Mouse (Mus musculus): ENCODE results near the gene Cd247. TPM values are rescaled to one million over a fixed set of nuclear protein-coding genes. Genes with fewer than 3 reads are reported as not detected.

Cd247 gene
- polyA plus RNA-seq, 1 experiment from 2014 or later: 0.99 TPM

DNA sequence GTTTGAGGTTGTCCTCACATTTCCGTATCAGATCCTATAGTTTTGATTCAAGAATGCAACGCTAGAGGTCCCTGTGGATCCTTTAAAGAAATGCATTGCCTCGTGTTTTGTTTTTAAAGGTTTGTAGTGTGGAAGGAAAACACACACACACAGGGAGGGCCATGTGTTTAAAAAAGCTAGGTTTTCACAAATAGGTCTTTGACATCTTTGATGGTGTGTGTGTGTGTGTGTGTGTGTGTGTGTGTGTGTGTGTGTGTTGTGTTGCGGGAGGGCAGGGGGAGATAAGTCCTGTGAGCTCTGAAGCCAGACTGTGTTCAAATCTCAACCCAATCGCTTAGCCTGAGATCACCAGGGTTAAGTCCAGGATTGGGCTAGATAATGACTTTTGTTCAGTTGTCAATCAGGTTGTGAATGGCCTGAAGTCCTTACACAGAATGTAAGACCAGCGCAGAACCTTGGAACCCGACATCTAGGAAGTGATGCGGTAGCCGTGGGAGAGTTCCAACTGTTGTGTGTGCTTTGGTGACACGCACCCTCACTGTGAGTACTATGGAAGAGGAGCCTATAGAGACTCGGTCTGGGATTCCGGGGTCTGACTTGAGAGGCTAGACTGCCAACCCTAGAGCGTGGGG is 8.4 kb upstream of the Cd247 start:
- Histone ChIP-seq H3K9ac (no peak overlapping the region), H3K9me3 (replicated peaks) (no peaks in the 10 kb centered on the region), H3K27ac (replicated peaks) (no peak overlapping the region), H3K36me3 (no peaks in the 10 kb centered on the region), H3K4me3 (replicated peaks) (peak overlapping the region; percentile 37), H3K27me3 (peaks cover 49% of the 10 kb centered on the region), H3K4me1 (peaks cover 16% of the 10 kb centered on the region), H3K4me2 (replicated peaks) (peak overlapping the region; percentile 69)
- WGBS: 4% methylated on average over 13 of the region's 13 CpGs
- 0 out of 2 replicates have a peak, but pooled peaks have one; percentile 32 for ATAC-seq (ENCODE audit: insufficient number of reproducible peaks, low FRiP score, low TSS enrichment, low read depth)

DNA sequence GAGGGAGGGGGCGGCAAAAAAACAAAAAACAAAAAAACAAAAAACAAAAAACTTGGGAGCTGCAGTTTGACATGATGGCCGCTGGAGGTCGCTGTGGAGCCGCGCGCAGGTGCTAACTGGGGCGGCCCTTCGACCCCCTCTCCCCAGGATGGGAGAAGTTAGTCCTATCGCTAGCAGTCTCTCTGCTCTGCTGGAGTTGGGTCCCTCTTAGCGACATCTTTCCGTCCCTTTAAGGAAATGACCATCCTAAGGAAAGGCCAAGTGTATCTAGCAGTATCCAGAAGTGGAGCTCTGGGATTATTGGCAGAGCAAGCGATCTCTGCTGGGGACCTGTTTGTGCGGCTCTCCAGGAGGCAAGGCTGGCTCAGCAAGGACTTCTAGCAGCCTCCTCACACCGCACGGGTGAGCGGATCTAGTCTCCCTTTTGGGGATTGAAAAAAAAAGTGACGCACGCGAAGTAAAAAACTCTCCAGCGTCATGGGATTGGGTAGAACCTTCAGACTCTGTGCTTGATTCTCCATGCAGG is 7.8 kb upstream of the Cd247 start:
- H3K36me3 ChIP-seq: no peaks in the 10 kb centered on the region
- 5% methylated on average over 20 of the region's 20 CpGs for WGBS
- peaks cover 49% of the 10 kb centered on the region for H3K27me3 ChIP-seq
- H3K9ac ChIP-seq: no peak overlapping the region
- peak overlapping the region; percentile 69 for H3K4me2 ChIP-seq (replicated peaks)
- no peaks in the 10 kb centered on the region for H3K9me3 ChIP-seq (replicated peaks)
- peaks cover 13% of the 10 kb centered on the region for H3K4me1 ChIP-seq
- 0 out of 2 replicates have a peak, but pooled peaks have one; percentile 58 for ATAC-seq (ENCODE audit: insufficient number of reproducible peaks, low FRiP score, low TSS enrichment, low read depth)
- H3K4me3 ChIP-seq (replicated peaks): peak overlapping the region; percentile 37
- H3K27ac ChIP-seq (replicated peaks): no peak overlapping the region

GRCm38 (mm10) chr1:165781426-165781825 is 7.1 kb upstream of the Cd247 start:
- no peaks in the 10 kb centered on the region for H3K36me3 ChIP-seq
- peaks cover 10% of the 10 kb centered on the region for H3K4me1 ChIP-seq
- no peak overlapping the region for H3K4me3 ChIP-seq (replicated peaks)
- no peak for ATAC-seq (ENCODE audit: insufficient number of reproducible peaks, low FRiP score, low TSS enrichment, low read depth)
- H3K9ac ChIP-seq: no peak overlapping the region
- H3K27ac ChIP-seq (replicated peaks): no peak overlapping the region
- H3K27me3 ChIP-seq: peaks cover 45% of the 10 kb centered on the region
- no peaks in the 10 kb centered on the region for H3K9me3 ChIP-seq (replicated peaks)
- H3K4me2 ChIP-seq (replicated peaks): no peak overlapping the region
- 71% methylated on average over 9 of the region's 9 CpGs for WGBS

DNA sequence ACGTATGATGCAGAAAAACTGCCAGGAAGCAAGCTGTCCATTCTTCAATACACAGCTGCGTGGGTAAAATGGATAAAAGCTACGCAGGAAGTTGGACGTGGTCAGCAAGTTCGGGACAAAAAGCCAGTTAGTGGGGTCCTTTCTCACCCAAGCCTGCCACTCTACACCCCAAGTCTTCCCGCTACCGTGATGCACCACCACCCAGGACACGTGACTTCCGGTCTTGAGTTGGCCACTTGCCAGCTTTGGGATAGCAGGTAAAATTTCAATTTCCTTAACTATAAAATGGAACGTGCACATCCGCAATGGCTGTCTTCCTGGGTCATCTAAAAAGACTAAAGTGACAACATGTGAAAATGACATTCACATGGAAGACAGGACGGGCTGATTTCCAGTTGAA is 6.6 kb upstream of the Cd247 start:
- no peak for ATAC-seq (ENCODE audit: insufficient number of reproducible peaks, low FRiP score, low TSS enrichment, low read depth)
- Histone ChIP-seq H3K4me3 (replicated peaks) (no peak overlapping the region), H3K4me1 (peaks cover 12% of the 10 kb centered on the region), H3K9ac (no peak overlapping the region), H3K27ac (replicated peaks) (no peak overlapping the region), H3K27me3 (peaks cover 40% of the 10 kb centered on the region), H3K9me3 (replicated peaks) (no peaks in the 10 kb centered on the region), H3K4me2 (replicated peaks) (no peak overlapping the region), H3K36me3 (no peaks in the 10 kb centered on the region)
- WGBS: 78% methylated on average over 12 of the region's 12 CpGs

DNA sequence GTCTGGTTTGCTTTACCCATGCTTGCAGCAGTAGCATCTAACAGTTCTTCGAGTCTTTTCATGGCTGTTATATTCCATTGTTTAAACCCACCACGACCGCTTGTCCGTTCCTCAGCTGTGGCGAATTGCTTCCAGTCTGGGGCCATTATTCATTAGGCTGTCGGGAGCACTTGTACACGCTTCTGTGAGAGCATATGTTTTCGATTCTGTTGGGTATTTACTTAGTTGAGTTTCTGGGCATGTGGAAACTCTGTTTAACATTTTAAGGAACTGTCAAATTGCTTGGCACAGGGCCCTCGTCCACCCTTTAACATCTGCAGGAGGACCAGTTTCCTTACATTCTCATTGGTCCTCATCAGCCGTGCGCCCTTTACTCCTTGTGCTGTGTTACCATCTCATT is 2.2 kb upstream of the Cd247 start:
- Histone ChIP-seq H3K27me3 (peaks cover 46% of the 10 kb centered on the region), H3K27ac (replicated peaks) (no peak overlapping the region)

DNA sequence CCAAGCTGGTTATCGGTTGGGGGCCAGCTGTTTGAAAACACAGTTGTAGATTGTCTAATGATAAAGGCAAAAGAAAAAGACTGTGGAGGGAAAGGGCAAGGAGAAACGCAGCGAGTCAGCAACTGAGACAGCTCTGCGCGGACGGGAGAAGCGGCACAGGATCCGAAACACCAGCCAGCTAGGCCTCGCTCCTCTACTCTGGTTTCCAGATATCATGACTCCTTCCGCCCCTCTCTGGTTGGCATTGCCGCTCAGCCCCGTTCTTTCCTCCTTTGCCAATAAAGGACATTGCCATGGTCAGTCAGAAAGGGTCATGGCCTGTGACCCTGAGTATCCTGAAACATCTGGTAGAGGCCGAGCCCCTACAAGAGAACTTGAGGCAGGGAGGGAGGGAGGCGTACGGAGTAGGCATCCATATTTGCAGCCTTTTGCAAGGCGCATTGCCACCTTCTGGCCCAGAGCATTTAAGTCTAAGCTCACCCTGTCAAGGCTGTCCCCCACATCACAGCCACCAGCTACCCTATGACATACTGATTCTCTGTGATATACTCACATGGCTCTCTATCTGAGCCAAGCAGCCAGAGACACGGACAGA is 682 bp downstream of the Cd247 start:
- no peak overlapping the region for H3K9ac ChIP-seq
- 84% methylated on average over 17 of the region's 17 CpGs for WGBS
- H3K4me1 ChIP-seq: peaks cover 3% of the 10 kb centered on the region; the same call in 1 of the 2 replicates
- ATAC-seq (ENCODE audit: insufficient number of reproducible peaks, low FRiP score, low TSS enrichment, low read depth): no peak
- no peaks in the 10 kb centered on the region for H3K9me3 ChIP-seq (replicated peaks)
- no peak overlapping the region for H3K27ac ChIP-seq (replicated peaks)
- H3K4me2 ChIP-seq (replicated peaks): no peak overlapping the region
- no peaks in the 10 kb centered on the region for H3K36me3 ChIP-seq
- no peak overlapping the region for H3K4me3 ChIP-seq (replicated peaks)
- peaks cover 31% of the 10 kb centered on the region for H3K27me3 ChIP-seq

More for the DNA sequence above, 2.2 kb upstream of the Cd247 start:
- ATAC-seq (ENCODE audit: insufficient number of reproducible peaks, low FRiP score, low TSS enrichment, low read depth): peak; percentile 70; the same call in 1 of the 2 replicates
- Histone ChIP-seq H3K9ac (no peak overlapping the region), H3K4me1 (peaks cover 3% of the 10 kb centered on the region; the same call in 1 of the 2 replicates), H3K9me3 (replicated peaks) (no peaks in the 10 kb centered on the region), H3K36me3 (no peaks in the 10 kb centered on the region), H3K4me2 (replicated peaks) (peak overlapping the region; percentile 21; the same call in 1 of the 2 replicates), H3K4me3 (replicated peaks) (no peak overlapping the region)
- WGBS: 31% methylated on average over 11 of the region's 11 CpGs

GRCm38 (mm10) chr1:165789963-165790362 is 1.5 kb downstream of the Cd247 start:
- H3K27me3 ChIP-seq: peaks cover 31% of the 10 kb centered on the region
- H3K4me1 ChIP-seq: peaks cover 3% of the 10 kb centered on the region; the same call in 1 of the 2 replicates
- no peak overlapping the region for H3K4me3 ChIP-seq (replicated peaks)
- no peak overlapping the region for H3K27ac ChIP-seq (replicated peaks)
- 82% methylated on average over 6 of the region's 6 CpGs for WGBS
- no peak overlapping the region for H3K4me2 ChIP-seq (replicated peaks)
- no peaks in the 10 kb centered on the region for H3K36me3 ChIP-seq
- no peak for ATAC-seq (ENCODE audit: insufficient number of reproducible peaks, low FRiP score, low TSS enrichment, low read depth)
- H3K9ac ChIP-seq: no peak overlapping the region
- H3K9me3 ChIP-seq (replicated peaks): no peaks in the 10 kb centered on the region

DNA sequence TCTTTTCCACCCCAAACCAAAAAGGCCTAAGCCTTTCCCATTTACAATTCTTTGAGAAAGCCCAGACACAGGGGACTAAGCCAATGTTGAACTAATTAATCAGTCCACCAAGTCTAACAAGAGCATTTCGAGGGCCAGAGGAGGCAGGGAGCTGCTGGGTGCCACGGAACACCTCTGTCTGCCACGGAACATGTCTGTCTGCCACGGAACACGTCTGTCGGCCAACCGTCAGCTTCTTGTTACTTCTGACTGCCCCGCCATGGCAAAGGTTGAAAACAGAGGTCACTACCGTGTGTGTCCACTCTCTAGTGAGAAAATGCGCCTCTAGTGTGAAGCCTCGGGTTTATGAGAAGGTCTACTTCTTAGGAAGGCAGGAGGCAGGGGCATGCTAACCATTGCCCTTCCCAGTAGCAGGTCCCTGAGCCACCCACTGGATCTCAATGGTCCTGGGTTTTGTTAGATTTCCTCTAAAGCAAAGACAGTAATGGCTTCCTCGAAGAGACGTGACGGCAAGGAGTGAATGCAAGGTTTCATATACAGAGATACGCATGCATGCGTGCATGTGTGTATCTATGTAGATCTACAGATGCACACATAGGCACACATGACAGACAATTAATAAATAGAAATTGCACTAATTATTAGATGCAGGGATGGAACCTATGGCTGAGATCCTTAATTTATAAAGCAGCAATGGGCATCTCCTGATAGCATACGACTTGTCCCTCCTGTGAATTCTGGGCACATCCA is 2.2 kb downstream of the Cd247 start:
- no peak overlapping the region for H3K9ac ChIP-seq
- H3K9me3 ChIP-seq (replicated peaks): no peaks in the 10 kb centered on the region
- H3K4me3 ChIP-seq (replicated peaks): no peak overlapping the region
- no peak overlapping the region for H3K27ac ChIP-seq (replicated peaks)
- ATAC-seq (ENCODE audit: insufficient number of reproducible peaks, low FRiP score, low TSS enrichment, low read depth): no peak
- H3K4me2 ChIP-seq (replicated peaks): no peak overlapping the region
- H3K27me3 ChIP-seq: peaks cover 33% of the 10 kb centered on the region
- H3K4me1 ChIP-seq: peaks cover 3% of the 10 kb centered on the region; the same call in 1 of the 2 replicates
- WGBS: 88% methylated on average over 17 of the region's 17 CpGs
- H3K36me3 ChIP-seq: no peaks in the 10 kb centered on the region

DNA sequence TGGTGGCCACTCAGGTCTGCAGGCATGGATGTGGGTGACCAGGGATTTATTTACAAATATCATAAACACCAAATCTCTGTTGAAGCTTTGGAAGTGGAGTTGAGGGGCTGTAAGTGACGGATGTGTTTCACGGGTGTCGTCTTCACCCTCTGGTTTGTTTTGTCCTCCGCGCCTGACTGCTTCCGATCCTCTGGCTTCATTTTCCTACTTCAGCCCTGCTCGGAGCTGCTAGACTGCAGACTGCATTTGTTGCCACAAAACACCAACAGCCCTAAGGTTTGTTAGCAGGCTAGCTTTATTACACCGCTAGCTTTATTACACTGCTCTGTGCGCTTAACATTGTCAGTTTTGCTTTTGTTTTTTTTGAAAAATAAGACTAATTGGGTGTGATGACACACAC is 2.9 kb downstream of the Cd247 start:
- H3K36me3 ChIP-seq: no peaks in the 10 kb centered on the region
- H3K4me2 ChIP-seq (replicated peaks): no peak overlapping the region
- WGBS: 82% methylated on average over 9 of the region's 9 CpGs
- H3K9me3 ChIP-seq (replicated peaks): no peaks in the 10 kb centered on the region
- no peak overlapping the region for H3K4me3 ChIP-seq (replicated peaks)
- H3K27ac ChIP-seq (replicated peaks): no peak overlapping the region
- H3K4me1 ChIP-seq: peaks cover 2% of the 10 kb centered on the region; the same call in 1 of the 2 replicates
- ATAC-seq (ENCODE audit: insufficient number of reproducible peaks, low FRiP score, low TSS enrichment, low read depth): no peak
- no peak overlapping the region for H3K9ac ChIP-seq
- peaks cover 36% of the 10 kb centered on the region for H3K27me3 ChIP-seq

DNA sequence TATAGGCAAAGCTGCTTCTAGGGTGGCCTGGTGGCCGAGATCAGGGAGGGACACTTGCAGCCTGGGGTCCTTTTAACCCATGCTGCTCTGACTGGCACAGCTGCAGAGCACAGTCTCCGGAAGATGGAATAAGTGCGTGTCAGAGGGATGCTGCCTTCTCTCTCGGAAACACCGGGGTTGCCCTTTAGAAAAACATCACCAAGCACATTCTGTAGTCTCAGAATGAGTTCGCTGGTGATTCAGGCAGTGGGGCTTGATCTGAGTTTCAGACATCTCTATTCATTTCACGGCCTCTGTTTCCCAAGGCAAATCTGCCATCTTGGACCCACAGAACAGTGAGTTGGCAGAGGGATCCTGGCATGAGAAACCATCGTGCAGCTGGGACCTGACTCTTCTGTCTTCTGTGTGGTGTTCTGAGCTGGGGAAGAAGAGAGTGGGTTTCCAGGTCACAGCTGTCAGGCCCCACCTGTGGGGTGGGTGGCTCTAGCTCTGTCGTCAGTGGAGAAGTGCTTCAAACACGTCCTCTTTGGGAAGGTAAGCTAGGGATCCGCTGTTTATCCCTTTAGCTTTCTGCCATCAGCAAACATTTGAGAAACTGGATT is 13.3 kb downstream of the Cd247 start:
- H3K27ac ChIP-seq (replicated peaks): no peak overlapping the region
- WGBS: 82% methylated on average over 11 of the region's 11 CpGs
- H3K36me3 ChIP-seq: no peaks in the 10 kb centered on the region
- H3K27me3 ChIP-seq: no peaks in the 10 kb centered on the region; the same call in 1 of the 2 replicates
- no peaks in the 10 kb centered on the region for H3K4me1 ChIP-seq
- no peak overlapping the region for H3K4me2 ChIP-seq (replicated peaks)
- no peak overlapping the region for H3K4me3 ChIP-seq (replicated peaks)
- no peak for ATAC-seq (ENCODE audit: insufficient number of reproducible peaks, low FRiP score, low TSS enrichment, low read depth)
- no peak overlapping the region for H3K9ac ChIP-seq
- no peaks in the 10 kb centered on the region for H3K9me3 ChIP-seq (replicated peaks)

DNA sequence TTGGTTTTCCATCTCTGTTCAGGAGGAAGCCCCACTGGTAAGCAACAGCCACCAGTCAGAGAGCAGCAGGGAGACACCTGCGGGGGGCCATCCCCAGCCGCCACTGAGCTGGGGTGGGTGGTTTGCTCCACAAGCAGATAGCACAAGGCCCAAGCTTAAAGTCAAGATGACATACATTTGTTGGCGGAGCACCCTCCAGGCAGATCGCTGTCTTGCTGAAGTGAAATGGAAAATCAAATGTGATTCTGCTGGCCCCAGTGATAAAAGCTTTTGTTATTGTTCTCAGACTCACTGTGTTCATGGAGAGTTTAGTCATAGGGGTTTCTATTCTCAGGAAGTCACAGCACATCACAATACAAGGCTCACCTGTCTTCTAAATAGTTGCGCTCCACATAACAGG is 14.6 kb downstream of the Cd247 start:
- Histone ChIP-seq H3K4me1 (no peaks in the 10 kb centered on the region), H3K36me3 (no peaks in the 10 kb centered on the region), H3K27ac (replicated peaks) (no peak overlapping the region), H3K9me3 (replicated peaks) (no peaks in the 10 kb centered on the region), H3K9ac (no peak overlapping the region), H3K27me3 (no peaks in the 10 kb centered on the region; the same call in 1 of the 2 replicates), H3K4me2 (replicated peaks) (no peak overlapping the region), H3K4me3 (replicated peaks) (no peak overlapping the region)
- WGBS: 81% methylated on average over 5 of the region's 5 CpGs
- no peak for ATAC-seq (ENCODE audit: insufficient number of reproducible peaks, low FRiP score, low TSS enrichment, low read depth)
